Mouse (Mus musculus) limb, embryonic 13.5 days (tissue): ENCODE data around the gene Wfdc13. TPM values are rescaled to one million over a fixed set of nuclear protein-coding genes. Genes with fewer than 3 reads are reported as not detected.
"Not testable (repeated sequence)": the region's sequence is repeated elsewhere in the genome, so short reads cannot be mapped to it uniquely, and the experiment has no call there.

Experiments
- ATAC-seq: fragments of 200-750 bp; cut with Nextera tagmentation; 2 replicates; pipeline ENCODE4 v1.8.0; 2017; ENCODE audit warnings: low read depth, moderate number of reproducible peaks, moderate TSS enrichment; ENCODE audit not compliant: low FRiP score
- H3K27ac ChIP-seq: fragments of 300-500 bp; sonication (generic); 2 replicates; pipeline ENCODE4 v1.5.1; 2015; ENCODE audit warnings: inconsistent platforms, mild to moderate bottlenecking, moderate library complexity
- H3K27me3 ChIP-seq: fragments of 300-500 bp; sonication (generic); 2 replicates; pipeline ENCODE4 v1.6.1; 2015; ENCODE audit warnings: mild to moderate bottlenecking, inconsistent platforms
- H3K36me3 ChIP-seq: fragments of 300-500 bp; sonication (generic); 2 replicates; pipeline ENCODE4 v1.6.1; 2015; ENCODE audit warnings: inconsistent platforms, mild to moderate bottlenecking, moderate library complexity
- H3K4me1 ChIP-seq: fragments of 300-500 bp; sonication (generic); 2 replicates; pipeline ENCODE4 v1.6.1; 2015; ENCODE audit warnings: inconsistent platforms
- H3K4me2 ChIP-seq: fragments of 300-500 bp; sonication (generic); replicated peaks from 2 replicates; pipeline ENCODE4 v1.6.1; 2015; ENCODE audit warnings: inconsistent platforms, mild to moderate bottlenecking, moderate library complexity
- H3K4me3 ChIP-seq: fragments of 300-500 bp; sonication (generic); 2 replicates; pipeline ENCODE4 v1.5.1; 2015; ENCODE audit warnings: moderate library complexity, mild to moderate bottlenecking, inconsistent platforms
- H3K9ac ChIP-seq: fragments of 300-500 bp; sonication (generic); 2 replicates; pipeline ENCODE4 v1.6.1; 2015; ENCODE audit warnings: mild to moderate bottlenecking, inconsistent platforms
- H3K9me3 ChIP-seq: fragments of 300-500 bp; sonication (generic); 2 replicates; pipeline ENCODE4 v1.6.1; 2016; ENCODE audit warnings: inconsistent platforms
- WGBS: fragments of 180-500 bp; shearing (Covaris S2); methylation state at CpG from one replicate; pipeline ENCODE4 v1.1.7; 2015; 5-methylcytosine and 5-hydroxymethylcytosine counted together
- polyA plus RNA-seq: library from polyadenylated mRNA; unstranded; fragments of >200 nt; fragmentation: Nextera tagmentation; extraction: Ambion mirVana; gene quantifications from 2 replicates; pipeline ENCODE4 v1.2.1, GENCODE M21; 2015

Wfdc13 gene
- polyA plus RNA-seq, 1 experiment from 2014 or later, result 0.18 TPM

GRCm38 (mm10) chr2:164676916-164677685 lies 7.8 kb upstream of the Wfdc13 start:
- H3K4me1 ChIP-seq, result 0 out of 2 replicates have a peak, but pooled peaks cover 8% of the 10 kb centered on the region
- H3K4me2 ChIP-seq, result no peak overlapping the region
- no peaks in the 10 kb centered on the region for H3K9me3 ChIP-seq
- 80% methylated on average over 16 of the region's 16 CpGs for WGBS
- H3K36me3 ChIP-seq, result no peaks in the 10 kb centered on the region
- no peak overlapping the region for H3K27ac ChIP-seq
- ATAC-seq, result no peak
- H3K27me3 ChIP-seq, result no peaks in the 10 kb centered on the region
- H3K9ac ChIP-seq, result no peak overlapping the region
- no peak overlapping the region for H3K4me3 ChIP-seq

GRCm38 (mm10) chr2:164678848-164679625 lies 5.9 kb upstream of the Wfdc13 start:
- peak; percentile 48 for ATAC-seq
- WGBS, result 14% methylated on average over 19 of the region's 19 CpGs
- H3K4me3 ChIP-seq, result peak overlapping the region; percentile 38

GRCm38 (mm10) chr2:164679906-164680305 lies 5.0 kb upstream of the Wfdc13 start:
- Histone ChIP-seq H3K27ac (no peak overlapping the region), H3K36me3 (no peaks in the 10 kb centered on the region), H3K4me1 (0 out of 2 replicates have a peak, but pooled peaks cover 8% of the 10 kb centered on the region), H3K9ac (no peak overlapping the region), H3K4me3 (no peak overlapping the region), H3K27me3 (no peaks in the 10 kb centered on the region), H3K9me3 (no peaks in the 10 kb centered on the region), H3K4me2 (no peak overlapping the region)
- 36% methylated on average over 3 of the region's 3 CpGs for WGBS
- ATAC-seq, result no peak

More at GRCm38 (mm10) chr2:164678848-164679625, 5.9 kb upstream of the Wfdc13 start:
- Histone ChIP-seq H3K4me1 (0 out of 2 replicates have a peak, but pooled peaks cover 8% of the 10 kb centered on the region), H3K27ac (no peak overlapping the region), H3K4me2 (peak overlapping the region; percentile 58), H3K36me3 (no peaks in the 10 kb centered on the region), H3K9ac (no peak overlapping the region), H3K27me3 (no peaks in the 10 kb centered on the region), H3K9me3 (no peaks in the 10 kb centered on the region)

- Histone ChIP-seq H3K27me3 (0 out of 2 replicates have a peak, but pooled peaks cover 2% of the 10 kb centered on the region), H3K36me3 (no peaks in the 10 kb centered on the region), H3K27ac (no peak within 1 kb of the TSS), H3K9me3 (no peaks in the 10 kb centered on the region), H3K4me1 (no peaks in the 10 kb centered on the region), H3K4me2 (no peak within 1 kb of the TSS), H3K9ac (no peak within 1 kb of the TSS), H3K4me3 (no peak within 1 kb of the TSS)
- ATAC-seq, result no peak
- 75% methylated on average over 4 of the region's 4 CpGs for WGBS
Observed at GRCm38 (mm10) chr2:164698201-164698600, 13.3 kb downstream of the Wfdc13 start, which contains the start of gene Spint4. Gene Spint4 (plus strand): TSS chr2:164698501.

GRCm38 (mm10) chr2:164700959-164701358 lies 16.1 kb downstream of the Wfdc13 start:
- H3K27ac ChIP-seq, result no peak overlapping the region
- H3K36me3 ChIP-seq, result no peaks in the 10 kb centered on the region
- H3K4me3 ChIP-seq, result no peak overlapping the region
- no peak for ATAC-seq
- no peak overlapping the region for H3K9ac ChIP-seq
- H3K4me2 ChIP-seq, result no peak overlapping the region
- WGBS, result 57% methylated on average over 5 of the region's 5 CpGs
- H3K9me3 ChIP-seq, result peaks cover 3% of the 10 kb centered on the region; the same call in 1 of the 2 replicates
- H3K27me3 ChIP-seq, result no peaks in the 10 kb centered on the region
- H3K4me1 ChIP-seq, result no peaks in the 10 kb centered on the region

GRCm38 (mm10) chr2:164701761-164702160 lies 16.9 kb downstream of the Wfdc13 start:
- no peak overlapping the region for H3K4me3 ChIP-seq
- no peaks in the 10 kb centered on the region for H3K4me1 ChIP-seq
- H3K27ac ChIP-seq, result no peak overlapping the region
- H3K36me3 ChIP-seq, result no peaks in the 10 kb centered on the region
- no peak for ATAC-seq
- no peak overlapping the region for H3K9ac ChIP-seq
- no peak overlapping the region for H3K4me2 ChIP-seq
- 88% methylated on average over 5 of the region's 5 CpGs for WGBS
- peaks cover 3% of the 10 kb centered on the region; the same call in 1 of the 2 replicates for H3K9me3 ChIP-seq
- no peaks in the 10 kb centered on the region for H3K27me3 ChIP-seq

- WGBS, result 85% methylated on average over 5 of the region's 5 CpGs
Observed at GRCm38 (mm10) chr2:164704235-164704634, 19.3 kb downstream of the Wfdc13 start.

GRCm38 (mm10) chr2:164705328-164705727 lies 20.4 kb downstream of the Wfdc13 start:
- H3K36me3 ChIP-seq, result no peaks in the 10 kb centered on the region
- H3K27me3 ChIP-seq, result 0 out of 2 replicates have a peak, but pooled peaks cover 5% of the 10 kb centered on the region
- no peaks in the 10 kb centered on the region for H3K4me1 ChIP-seq
- WGBS, result 89% methylated on average over 6 of the region's 6 CpGs
- ATAC-seq, result no peak
- H3K9ac ChIP-seq, result no peak overlapping the region
- H3K4me2 ChIP-seq, result no peak overlapping the region
- H3K27ac ChIP-seq, result no peak overlapping the region
- peaks cover 3% of the 10 kb centered on the region; the same call in 1 of the 2 replicates for H3K9me3 ChIP-seq
- H3K4me3 ChIP-seq, result no peak overlapping the region

More at GRCm38 (mm10) chr2:164704235-164704634, 19.3 kb downstream of the Wfdc13 start:
- Histone ChIP-seq H3K4me3 (no peak overlapping the region), H3K9me3 (peaks cover 3% of the 10 kb centered on the region; the same call in 1 of the 2 replicates), H3K27ac (no peak overlapping the region), H3K9ac (no peak overlapping the region), H3K36me3 (no peaks in the 10 kb centered on the region), H3K4me1 (no peaks in the 10 kb centered on the region), H3K4me2 (no peak overlapping the region), H3K27me3 (no peaks in the 10 kb centered on the region)
- ATAC-seq, result no peak

GRCm38 (mm10) chr2:164705991-164706390 lies 21.1 kb downstream of the Wfdc13 start:
- 89% methylated on average over 14 of the region's 14 CpGs for WGBS

GRCm38 (mm10) chr2:164715005-164715404 lies 30.1 kb downstream of the Wfdc13 start, which contains the start of gene Spint5:
Gene Spint5 (plus strand): TSS chr2:164715305.
- WGBS, result 83% methylated on average over 6 of the region's 6 CpGs
- Histone ChIP-seq H3K27me3 (no peaks in the 10 kb centered on the region), H3K9me3 (no peaks in the 10 kb centered on the region), H3K27ac (no peak within 1 kb of the TSS), H3K9ac (no peak within 1 kb of the TSS), H3K4me1 (no peaks in the 10 kb centered on the region), H3K36me3 (no peaks in the 10 kb centered on the region), H3K4me3 (no peak within 1 kb of the TSS), H3K4me2 (no peak within 1 kb of the TSS)
- ATAC-seq, result no peak

More at GRCm38 (mm10) chr2:164705991-164706390, 21.1 kb downstream of the Wfdc13 start:
- Histone ChIP-seq H3K4me2 (no peak overlapping the region), H3K36me3 (no peaks in the 10 kb centered on the region), H3K9me3 (peaks cover 3% of the 10 kb centered on the region; the same call in 1 of the 2 replicates), H3K4me3 (no peak overlapping the region), H3K9ac (no peak overlapping the region), H3K27me3 (0 out of 2 replicates have a peak, but pooled peaks cover 5% of the 10 kb centered on the region), H3K4me1 (no peaks in the 10 kb centered on the region), H3K27ac (no peak overlapping the region)
- ATAC-seq, result no peak

GRCm38 (mm10) chr2:164716194-164716786 lies 31.4 kb downstream of the Wfdc13 start:
- not testable (repeated sequence) for H3K4me2 ChIP-seq, H3K9ac ChIP-seq, H3K27ac ChIP-seq, H3K4me1 ChIP-seq, H3K4me3 ChIP-seq, H3K9me3 ChIP-seq, H3K27me3 ChIP-seq, ATAC-seq, H3K36me3 ChIP-seq
- WGBS, result 91% methylated on average over 23 of the region's 23 CpGs
